Comparison of ENCODE assay signal across 8 mouse cellular contexts in genomic region chr12:56058463-56058862, GRCm38 (mm10).
DNase-seq lines count a peak whose midpoint lies in the region; ATAC-seq and TF ChIP-seq lines count a peak whose summit lies in the region.

No protein-coding gene starts in this region.

- WGBS in bone marrow, adult 2 months, result 12% methylated on average over 17 of the region's 17 CpGs
- 10% methylated on average over 17 of the region's 17 CpGs for WGBS in embryonic facial prominence, embryonic 14.5 days

- no peaks in the 10 kb centered on the region for H3K9me3 ChIP-seq in ES-Bruce4 (replicated peaks; ENCODE audit: control insufficient read depth, insufficient read depth, low read length, poor library complexity, severe bottlenecking)
- no peaks in the 10 kb centered on the region for H3K9me3 ChIP-seq in embryonic facial prominence, embryonic 14.5 days (ENCODE audit: control insufficient read depth, low read length)

- no peak overlapping the region for H3K4me3 ChIP-seq in ES-Bruce4 (ENCODE audit: low read depth, low read length)
- H3K4me3 ChIP-seq in bone marrow, adult 2 months (replicated peaks; ENCODE audit: control insufficient read depth, low read depth, low read length), result no peak overlapping the region
- no peak overlapping the region for H3K4me3 ChIP-seq in embryonic facial prominence, embryonic 14.5 days (ENCODE audit: low read depth, low read length)

- DNase-seq in embryonic facial prominence, embryonic 14.5 days (ENCODE audit: low spot score), result peak; percentile 80
- peak; percentile 84 for DNase-seq in heart, postnatal 4 days
- peak; percentile 45 to 90 for DNase-seq in layer of hippocampus, adult 8-10 months (ENCODE audit: low spot score in 2 of 2)
- DNase-seq in lung, postnatal 10 days, result peak; percentile 79
- DNase-seq in retina, postnatal 1 day, result peak; percentile 86
- peak; percentile 81 for DNase-seq in urinary bladder, postnatal 25 days (ENCODE audit: low spot score)

- no peak overlapping the region for H3K27ac ChIP-seq in ES-Bruce4 (ENCODE audit: insufficient read depth, low read length)
- H3K27ac ChIP-seq in bone marrow, adult 2 months (ENCODE audit: control insufficient read depth, insufficient read depth, low read depth, low read length, poor library complexity), result no peak overlapping the region; the same call in 1 of the 2 replicates
- no peak overlapping the region for H3K27ac ChIP-seq in embryonic facial prominence, embryonic 14.5 days (replicated peaks; ENCODE audit: low read depth, low read length)

- TF ChIP-seq CTCF in ES-Bruce4 (IDR thresholded peaks at IDR 0.05; ENCODE audit: low read depth, low read length), result peak; percentile 98
- peak; percentile 83 for TF ChIP-seq CTCF in bone marrow, adult 2 months (IDR thresholded peaks at IDR 0.05; ENCODE audit: control insufficient read depth, insufficient read depth, low read length)

- no peaks in the 10 kb centered on the region for H3K4me1 ChIP-seq in ES-Bruce4 (ENCODE audit: control insufficient read depth, insufficient read depth, low read length)
- no peaks in the 10 kb centered on the region for H3K4me1 ChIP-seq in bone marrow, adult 2 months (ENCODE audit: control insufficient read depth, insufficient read depth, low read length)
- no peaks in the 10 kb centered on the region for H3K4me1 ChIP-seq in embryonic facial prominence, embryonic 14.5 days (ENCODE audit: control insufficient read depth, insufficient read depth, low read length)

- no peak overlapping the region for H3K9ac ChIP-seq in ES-Bruce4 (ENCODE audit: low read depth, poor library complexity, severe bottlenecking)
- H3K9ac ChIP-seq in embryonic facial prominence, embryonic 14.5 days (ENCODE audit: low read depth, low read length), result no peak overlapping the region

- no peak overlapping the region for H3K4me2 ChIP-seq in embryonic facial prominence, embryonic 14.5 days (ENCODE audit: low read depth, low read length)

- TF ChIP-seq EP300 in ES-Bruce4 (IDR thresholded peaks at IDR 0.05; ENCODE audit: insufficient read depth, low read depth, low read length), result no peak

- no peaks in the 10 kb centered on the region for H3K36me3 ChIP-seq in ES-Bruce4 (ENCODE audit: control insufficient read depth, insufficient read depth, low read length, poor library complexity, severe bottlenecking)
- no peaks in the 10 kb centered on the region for H3K36me3 ChIP-seq in embryonic facial prominence, embryonic 14.5 days (ENCODE audit: control insufficient read depth, insufficient read depth, low read length)

- TF ChIP-seq POLR2A in ES-Bruce4 (IDR thresholded peaks at IDR 0.05; ENCODE audit: insufficient read depth, low read length), result no peak
- TF ChIP-seq POLR2A in bone marrow, adult 2 months (IDR thresholded peaks at IDR 0.05; ENCODE audit: borderline replicate concordance, control insufficient read depth, low read depth, low read length), result no peak

- no peaks in the 10 kb centered on the region for H3K27me3 ChIP-seq in ES-Bruce4 (ENCODE audit: control insufficient read depth, insufficient read depth, low read length, poor library complexity, severe bottlenecking)
- H3K27me3 ChIP-seq in embryonic facial prominence, embryonic 14.5 days (replicated peaks; ENCODE audit: control insufficient read depth, insufficient read depth, low read length), result no peaks in the 10 kb centered on the region

- ATAC-seq in embryonic facial prominence, embryonic 14.5 days (ENCODE audit: low read depth), result peak; percentile 67; the same call in 1 of the 2 replicates
